Mouse (Mus musculus): ENCODE data around the gene Zscan22. TPM values are rescaled to one million over a fixed set of nuclear protein-coding genes. Genes with fewer than 3 reads are reported as not detected.

Gene Zscan22
- total and polyA plus RNA-seq, 2 experiments: 1.2 to 6.6 TPM

DNA sequence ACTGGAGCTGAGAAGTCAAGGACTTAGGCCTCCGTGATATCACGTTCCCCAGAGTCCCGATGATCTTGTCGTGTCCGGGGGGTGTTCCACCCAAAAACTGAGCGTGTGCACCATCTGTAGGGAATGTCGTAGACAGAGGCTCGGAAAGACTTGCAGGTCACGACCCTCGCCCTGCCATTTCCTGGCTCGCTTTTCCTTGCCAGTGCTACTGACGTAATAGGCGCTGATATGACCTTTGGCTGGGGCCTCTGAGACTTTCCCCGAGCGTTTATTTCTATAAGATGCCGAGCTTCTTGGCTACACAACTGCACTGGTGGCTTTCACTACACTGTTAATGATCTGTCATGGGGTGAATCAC, 52.2 kb downstream of the Zscan22 start:
- under 1% methylated on average over 16 of the region's 16 CpGs for WGBS
- peak overlapping the region; percentile 44 for H3K4me3 ChIP-seq (ENCODE audit: insufficient read depth, low read depth, low read length)
- peaks cover 2% of the 10 kb centered on the region for H3K4me1 ChIP-seq (ENCODE audit: control insufficient read depth, insufficient read depth, low read length)

GRCm38 (mm10) chr7:12954896-12955295, 57.3 kb downstream of the Zscan22 start:
- Histone ChIP-seq H3K79me2 (ENCODE audit: control insufficient read depth, insufficient read depth, low read length) (no peaks in the 10 kb centered on the region), H3K27ac (replicated peaks; ENCODE audit: insufficient read depth, low read depth, low read length) (no peak overlapping the region), H3K4me3 (ENCODE audit: insufficient read depth, low read depth, low read length) (no peak overlapping the region), H3K4me1 (ENCODE audit: control insufficient read depth, insufficient read depth, low read length) (peaks cover 2% of the 10 kb centered on the region), H3K27me3 (ENCODE audit: control insufficient read depth, insufficient read depth, low read length) (no peaks in the 10 kb centered on the region), H3K36me3 (ENCODE audit: control insufficient read depth, insufficient read depth, low read length) (no peaks in the 10 kb centered on the region), H3K9ac (ENCODE audit: low read depth, low read length) (no peak overlapping the region)
- 45% methylated on average over 3 of the region's 3 CpGs for WGBS
- peak; percentile 24 for DNase-seq (ENCODE audit: extremely low read depth, low read depth, low spot score)
- no peak for TF ChIP-seq CTCF (IDR thresholded peaks at IDR 0.05; ENCODE audit: low read depth, low read length)
- no peak for TF ChIP-seq POLR2A (IDR thresholded peaks at IDR 0.05; ENCODE audit: extremely low read depth, insufficient read depth, low read length)

More for the DNA sequence above, 52.2 kb downstream of the Zscan22 start:
- Histone ChIP-seq H3K36me3 (ENCODE audit: control insufficient read depth, insufficient read depth, low read length) (no peaks in the 10 kb centered on the region), H3K9ac (ENCODE audit: low read depth, low read length) (peak overlapping the region; percentile 34), H3K27ac (replicated peaks; ENCODE audit: insufficient read depth, low read depth, low read length) (peak overlapping the region; percentile 25), H3K79me2 (ENCODE audit: control insufficient read depth, insufficient read depth, low read length) (no peaks in the 10 kb centered on the region), H3K27me3 (ENCODE audit: control insufficient read depth, insufficient read depth, low read length) (no peaks in the 10 kb centered on the region)
- TF ChIP-seq POLR2A (IDR thresholded peaks at IDR 0.05; ENCODE audit: extremely low read depth, insufficient read depth, low read length) (no peak), CTCF (IDR thresholded peaks at IDR 0.05; ENCODE audit: low read depth, low read length) (no peak)
- DNase-seq (ENCODE audit: extremely low read depth, low read depth, low spot score): peak; percentile 53

DNA sequence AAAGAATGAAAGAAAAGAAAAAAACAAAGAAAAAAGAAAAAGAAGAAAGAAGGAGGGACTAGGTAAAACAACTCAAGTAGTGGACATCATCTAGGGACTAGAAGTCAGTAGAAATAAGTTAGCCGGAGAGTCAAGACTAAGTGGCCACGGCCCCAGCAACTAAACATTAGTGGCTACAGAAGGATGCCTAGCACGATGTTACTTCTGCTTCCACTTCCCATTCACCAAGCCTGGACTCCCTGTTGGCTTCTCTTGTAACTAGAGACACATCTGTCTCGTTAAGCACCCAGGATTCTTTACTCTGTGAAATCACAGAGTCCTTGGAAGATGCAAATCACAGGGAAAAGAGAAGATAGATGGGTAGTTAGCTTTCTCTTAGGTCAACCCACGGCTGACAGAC, 59.9 kb downstream of the Zscan22 start:
- no peak for TF ChIP-seq POLR2A (IDR thresholded peaks at IDR 0.05; ENCODE audit: extremely low read depth, insufficient read depth, low read length)
- TF ChIP-seq CTCF (IDR thresholded peaks at IDR 0.05; ENCODE audit: low read depth, low read length): no peak
- H3K36me3 ChIP-seq (ENCODE audit: control insufficient read depth, insufficient read depth, low read length): no peaks in the 10 kb centered on the region
- H3K27me3 ChIP-seq (ENCODE audit: control insufficient read depth, insufficient read depth, low read length): no peaks in the 10 kb centered on the region
- no peak overlapping the region for H3K4me3 ChIP-seq (ENCODE audit: insufficient read depth, low read depth, low read length)
- no peaks in the 10 kb centered on the region; the same call in 1 of the 2 replicates for H3K4me1 ChIP-seq (ENCODE audit: control insufficient read depth, insufficient read depth, low read length)
- no peak overlapping the region for H3K27ac ChIP-seq (replicated peaks; ENCODE audit: insufficient read depth, low read depth, low read length)
- H3K9ac ChIP-seq (ENCODE audit: low read depth, low read length): no peak overlapping the region
- no peaks in the 10 kb centered on the region for H3K79me2 ChIP-seq (ENCODE audit: control insufficient read depth, insufficient read depth, low read length)
- DNase-seq (ENCODE audit: extremely low read depth, low read depth, low spot score): no peak
- WGBS: 78% methylated on average over 5 of the region's 5 CpGs

Other genes with a start within 250 kb of the Zscan22 start
- not detected in 2 replicates for gene Vmn2r55, start 212.8 kb upstream of the Zscan22 start, total RNA-seq (2014; rRNA removed)
- gene Vmn2r55, start 212.8 kb upstream of the Zscan22 start, polyA plus RNA-seq (2012; rRNA removed): not detected in 2 replicates
- not detected in 2 replicates for gene Vmn2r56, start 162.8 kb upstream of the Zscan22 start, total RNA-seq (2014; rRNA removed)
- gene Vmn2r56, start 162.8 kb upstream of the Zscan22 start, polyA plus RNA-seq (2012; rRNA removed): not detected in 2 replicates
- gene Zscan18, start 94.2 kb upstream of the Zscan22 start, total RNA-seq (2014; rRNA removed): 0.27 TPM in 1 of 2 replicates, not detected in the other
- 0.05 TPM in 1 of 2 replicates, not detected in the other for gene Zscan18, start 94.2 kb upstream of the Zscan22 start, polyA plus RNA-seq (2012; rRNA removed)
- gene Zfp329, start 79.0 kb upstream of the Zscan22 start, total RNA-seq (2014; rRNA removed): 1.8 and 2.0 TPM in 2 replicates
- gene Zfp329, start 79.0 kb upstream of the Zscan22 start, polyA plus RNA-seq (2012; rRNA removed): 0.29 and 0.50 TPM in 2 replicates
- 22.2 and 25.0 TPM in 2 replicates for gene Zfp110, start 63.1 kb upstream of the Zscan22 start, total RNA-seq (2014; rRNA removed)
- gene Zfp110, start 63.1 kb upstream of the Zscan22 start, polyA plus RNA-seq (2012; rRNA removed): 6.1 and 9.7 TPM in 2 replicates
- gene Zfp128, start 16.6 kb upstream of the Zscan22 start, total RNA-seq (2014; rRNA removed): 1.7 and 2.1 TPM in 2 replicates
- 0.46 and 0.58 TPM in 2 replicates for gene Zfp128, start 16.6 kb upstream of the Zscan22 start, polyA plus RNA-seq (2012; rRNA removed)
- gene Rps5, start 24.5 kb downstream of the Zscan22 start, total RNA-seq (2014; rRNA removed): 773 and 998 TPM in 2 replicates
- gene Rps5, start 24.5 kb downstream of the Zscan22 start, polyA plus RNA-seq (2012; rRNA removed): 789 and 798 TPM in 2 replicates
- gene Rnf225, start 29.6 kb downstream of the Zscan22 start, total RNA-seq (2014; rRNA removed): 0.09 and 0.47 TPM in 2 replicates
- 0.45 and 0.65 TPM in 2 replicates for gene Rnf225, start 29.6 kb downstream of the Zscan22 start, polyA plus RNA-seq (2012; rRNA removed)
- gene Zfp324, start 68.0 kb downstream of the Zscan22 start, total RNA-seq (2014; rRNA removed): 3.9 and 4.1 TPM in 2 replicates
- 3.4 and 5.2 TPM in 2 replicates for gene Zfp324, start 68.0 kb downstream of the Zscan22 start, polyA plus RNA-seq (2012; rRNA removed)
- 1.3 and 1.4 TPM in 2 replicates for gene Zfp446, start 80.0 kb downstream of the Zscan22 start, total RNA-seq (2014; rRNA removed)
- 1.9 and 3.6 TPM in 2 replicates for gene Zfp446, start 80.0 kb downstream of the Zscan22 start, polyA plus RNA-seq (2012; rRNA removed)
- gene Slc27a5, start 100.4 kb downstream of the Zscan22 start, total RNA-seq (2014; rRNA removed): 1,289 and 1,401 TPM in 2 replicates
- gene Slc27a5, start 100.4 kb downstream of the Zscan22 start, polyA plus RNA-seq (2012; rRNA removed): 1,497 and 1,713 TPM in 2 replicates
- gene Trim28, start 101.3 kb downstream of the Zscan22 start, total RNA-seq (2014; rRNA removed): 67.7 and 69.4 TPM in 2 replicates
- gene Trim28, start 101.3 kb downstream of the Zscan22 start, polyA plus RNA-seq (2012; rRNA removed): 98.0 and 114 TPM in 2 replicates
- gene Zbtb45, start 112.2 kb downstream of the Zscan22 start, total RNA-seq (2014; rRNA removed): 0.28 and 1.2 TPM in 2 replicates
- 4.5 TPM in 2 replicates for gene Zbtb45, start 112.2 kb downstream of the Zscan22 start, polyA plus RNA-seq (2012; rRNA removed)
- 109 and 149 TPM in 2 replicates for gene Chmp2a, start 137.0 kb downstream of the Zscan22 start, total RNA-seq (2014; rRNA removed)
- 62.8 and 76.5 TPM in 2 replicates for gene Chmp2a, start 137.0 kb downstream of the Zscan22 start, polyA plus RNA-seq (2012; rRNA removed)
- 41.2 and 59.5 TPM in 2 replicates for gene Ube2m, start 140.5 kb downstream of the Zscan22 start, total RNA-seq (2014; rRNA removed)
- 71.5 and 82.7 TPM in 2 replicates for gene Ube2m, start 140.5 kb downstream of the Zscan22 start, polyA plus RNA-seq (2012; rRNA removed)
- 0.18 and 0.40 TPM in 2 replicates for gene Mzf1, start 156.9 kb downstream of the Zscan22 start, total RNA-seq (2014; rRNA removed)
- gene Mzf1, start 156.9 kb downstream of the Zscan22 start, polyA plus RNA-seq (2012; rRNA removed): 0.41 and 0.54 TPM in 2 replicates
- not detected in 2 replicates for gene Vmn1r85, start 197.4 kb downstream of the Zscan22 start, total RNA-seq (2014; rRNA removed)
- gene Vmn1r85, start 197.4 kb downstream of the Zscan22 start, polyA plus RNA-seq (2012; rRNA removed): not detected in 2 replicates
- not detected in 2 replicates for gene Vmn1r86, start 222.1 kb downstream of the Zscan22 start, total RNA-seq (2014; rRNA removed)
- not detected in 2 replicates for gene Vmn1r86, start 222.1 kb downstream of the Zscan22 start, polyA plus RNA-seq (2012; rRNA removed)
- gene Vmn1r87, start 242.3 kb downstream of the Zscan22 start, total RNA-seq (2014; rRNA removed): not detected in 2 replicates
- gene Vmn1r87, start 242.3 kb downstream of the Zscan22 start, polyA plus RNA-seq (2012; rRNA removed): not detected in 2 replicates

All from liver, adult 2 months (tissue).